Mouse (Mus musculus) forebrain, embryonic 11.5 days (tissue): ENCODE data around the gene Selenom. TPM values are rescaled to one million over a fixed set of nuclear protein-coding genes. Genes with fewer than 3 reads are reported as not detected.
A peak's percentile ranks its signal among the peaks of the same experiment; 100 is the strongest.

Experiments used
- ATAC-seq: fragments of 200-750 bp; cut with Nextera tagmentation; replicated peaks from 2 replicates; pipeline ENCODE4 v1.8.0; 2017; ENCODE audit warnings: moderate TSS enrichment; ENCODE audit not compliant: low FRiP score
- DNase-seq: peaks from one replicate; pipeline ENCODE4 v3.0.0-alpha.2; 2017; ENCODE audit warnings: low spot score
- H3K27ac ChIP-seq: fragments of 300-500 bp; sonication (generic); 2 replicates; pipeline ENCODE4 v1.5.1; 2014; ENCODE audit warnings: low read depth, low read length
- H3K27me3 ChIP-seq: fragments of 300-500 bp; sonication (generic); 2 replicates; pipeline ENCODE4 v1.6.1; 2014; ENCODE audit warnings: mild to moderate bottlenecking, low read length, mixed read lengths; ENCODE audit not compliant: control insufficient read depth, insufficient read depth
- H3K36me3 ChIP-seq: fragments of 300-500 bp; sonication (generic); 2 replicates; pipeline ENCODE4 v1.6.1; 2014; ENCODE audit warnings: mild to moderate bottlenecking, low read length, moderate library complexity, mixed read lengths; ENCODE audit not compliant: control insufficient read depth, insufficient read depth
- H3K4me1 ChIP-seq: fragments of 300-500 bp; sonication (generic); replicated peaks from 2 replicates; pipeline ENCODE4 v1.6.1; 2014; ENCODE audit warnings: low read length, mixed read lengths; ENCODE audit not compliant: control insufficient read depth, insufficient read depth
- H3K4me2 ChIP-seq: fragments of 300-500 bp; sonication (generic); 2 replicates; pipeline ENCODE4 v1.6.1; 2014; ENCODE audit warnings: low read depth, mild to moderate bottlenecking, low read length, moderate library complexity, mixed read lengths; ENCODE audit not compliant: severe bottlenecking
- H3K4me3 ChIP-seq: fragments of 300-500 bp; sonication (generic); 2 replicates; pipeline ENCODE4 v1.5.1; 2014; ENCODE audit warnings: low read depth, low read length
- H3K9ac ChIP-seq: fragments of 300-500 bp; sonication (generic); 2 replicates; pipeline ENCODE4 v1.6.1; 2014; ENCODE audit warnings: low read length
- H3K9me3 ChIP-seq: fragments of 300-500 bp; sonication (generic); 2 replicates; pipeline ENCODE4 v1.6.1; 2016; ENCODE audit warnings: low read length, mixed read lengths; ENCODE audit not compliant: control insufficient read depth
- WGBS: fragments of 180-500 bp; shearing (Covaris S2); extraction: QIAGEN DNeasy Blood & Tissue Kit; methylation state at CpG from one replicate; pipeline ENCODE4 v1.1.7; 2014; 5-methylcytosine and 5-hydroxymethylcytosine counted together
- polyA plus RNA-seq: library from polyadenylated mRNA; unstranded; fragments of >200 nt; fragmentation: Nextera tagmentation; extraction: Ambion mirVana; gene quantifications from 2 replicates; pipeline ENCODE4 v1.2.1, GENCODE M21; 2014

The Selenom gene
- polyA plus RNA-seq, 1 experiment from 2014 or later, result 47.3 TPM

GRCm38 (mm10) chr11:3516859-3517845, 2.7 kb downstream of the Selenom start:
- no peaks in the 10 kb centered on the region for H3K9me3 ChIP-seq
- WGBS, result 2% methylated on average over 50 of the region's 50 CpGs
- no peaks in the 10 kb centered on the region for H3K36me3 ChIP-seq
- peak overlapping the region; percentile 41 for H3K9ac ChIP-seq
- no peak overlapping the region for H3K27ac ChIP-seq
- H3K4me1 ChIP-seq, result peaks cover 6% of the 10 kb centered on the region; the same call in 1 of the 2 replicates
- ATAC-seq, result no peak
- peak overlapping the region; percentile 30 for H3K4me3 ChIP-seq
- DNase-seq, result peak; percentile 74
- peaks cover 14% of the 10 kb centered on the region for H3K27me3 ChIP-seq
- peak overlapping the region; percentile 76 for H3K4me2 ChIP-seq

- Histone ChIP-seq H3K4me1 (peaks cover 6% of the 10 kb centered on the region; the same call in 1 of the 2 replicates), H3K4me2 (peak overlapping the region; percentile 76), H3K27me3 (peaks cover 14% of the 10 kb centered on the region), H3K9ac (peak overlapping the region; percentile 41; the same call in 1 of the 2 replicates), H3K27ac (no peak overlapping the region), H3K36me3 (no peaks in the 10 kb centered on the region), H3K4me3 (peak overlapping the region; percentile 30; the same call in 1 of the 2 replicates), H3K9me3 (no peaks in the 10 kb centered on the region)
- DNase-seq (no peak), ATAC-seq (no peak)
- 59% methylated on average over 13 of the region's 13 CpGs for WGBS
Measured at GRCm38 (mm10) chr11:3517846-3518732, 3.6 kb downstream of the Selenom start.

DNA sequence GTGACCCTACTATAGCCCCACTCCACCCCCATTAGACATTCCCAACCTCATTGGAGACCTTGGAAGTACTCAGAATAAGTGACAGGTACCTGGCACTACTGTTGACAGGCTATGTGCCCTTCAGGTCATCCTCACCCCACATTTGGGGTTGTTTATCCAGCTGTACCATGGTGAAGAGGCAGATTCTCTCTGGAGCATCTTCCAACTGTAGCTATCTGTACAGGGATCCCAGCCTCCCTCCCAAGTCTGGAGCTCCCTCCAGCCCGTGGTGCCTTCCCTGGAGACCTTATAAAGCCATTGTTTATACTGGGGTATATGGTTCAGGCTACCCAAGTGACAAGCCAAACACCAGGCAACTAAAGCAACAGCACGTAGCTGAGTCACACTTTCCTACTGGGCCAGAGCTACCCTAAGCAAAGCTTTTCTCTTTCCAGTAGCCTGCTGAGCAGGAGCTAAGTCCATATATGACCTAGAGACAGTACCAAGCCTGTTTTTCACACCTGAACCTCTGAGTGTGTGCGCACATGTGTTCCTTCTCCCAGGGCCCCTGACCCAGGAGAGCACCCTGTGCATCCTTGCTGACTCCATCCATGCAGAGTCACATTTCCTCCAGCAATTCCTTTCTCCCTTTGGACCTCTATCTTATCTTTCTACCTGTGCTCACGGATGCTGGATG, 4.7 kb downstream of the Selenom start:
- Histone ChIP-seq H3K27me3 (peaks cover 14% of the 10 kb centered on the region), H3K36me3 (no peaks in the 10 kb centered on the region; the same call in 1 of the 2 replicates), H3K27ac (no peak overlapping the region), H3K4me3 (no peak overlapping the region), H3K9me3 (no peaks in the 10 kb centered on the region), H3K4me1 (peaks cover 6% of the 10 kb centered on the region; the same call in 1 of the 2 replicates), H3K9ac (no peak overlapping the region), H3K4me2 (no peak overlapping the region)
- WGBS, result 81% methylated on average over 4 of the region's 4 CpGs
- no peak for ATAC-seq
- DNase-seq, result no peak

- no peaks in the 10 kb centered on the region; the same call in 1 of the 2 replicates for H3K36me3 ChIP-seq
- 0 out of 2 replicates have a peak, but pooled peaks cover 6% of the 10 kb centered on the region for H3K4me1 ChIP-seq
- ATAC-seq, result no peak
- WGBS, result 83% methylated on average over 11 of the region's 11 CpGs
- H3K4me3 ChIP-seq, result no peak overlapping the region
- no peak overlapping the region for H3K27ac ChIP-seq
- peaks cover 14% of the 10 kb centered on the region for H3K27me3 ChIP-seq
- H3K9me3 ChIP-seq, result no peaks in the 10 kb centered on the region
- no peak for DNase-seq
- no peak overlapping the region for H3K4me2 ChIP-seq
- no peak overlapping the region for H3K9ac ChIP-seq
Measured at GRCm38 (mm10) chr11:3519756-3520398, 5.4 kb downstream of the Selenom start.

DNA sequence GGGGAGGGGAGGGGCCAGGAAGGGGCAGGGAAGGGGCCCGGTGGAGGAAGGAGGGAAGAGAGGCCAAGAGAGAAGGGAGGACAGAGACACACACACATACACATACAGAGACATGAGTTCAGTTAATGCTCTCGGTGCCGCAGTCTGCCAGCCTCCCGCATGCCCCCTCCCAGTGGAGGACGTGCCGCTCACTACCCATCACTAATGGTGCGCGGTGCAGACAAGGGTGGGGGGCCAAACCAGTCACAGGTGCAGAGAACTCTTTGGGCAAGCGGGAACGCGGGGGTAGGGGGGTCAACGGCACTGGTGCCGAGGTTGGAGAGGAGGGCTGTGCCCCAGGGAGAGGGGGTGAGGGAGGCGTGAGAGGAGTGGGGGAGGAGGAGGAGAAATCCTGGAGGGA, 6.4 kb downstream of the Selenom start:
- no peak overlapping the region for H3K4me2 ChIP-seq
- no peak overlapping the region for H3K9ac ChIP-seq
- 78% methylated on average over 14 of the region's 14 CpGs for WGBS
- H3K27ac ChIP-seq, result no peak overlapping the region
- no peak for ATAC-seq
- peaks cover 10% of the 10 kb centered on the region for H3K27me3 ChIP-seq
- no peaks in the 10 kb centered on the region for H3K9me3 ChIP-seq
- 0 out of 2 replicates have a peak, but pooled peaks cover 6% of the 10 kb centered on the region for H3K4me1 ChIP-seq
- no peaks in the 10 kb centered on the region; the same call in 1 of the 2 replicates for H3K36me3 ChIP-seq
- no peak overlapping the region for H3K4me3 ChIP-seq
- DNase-seq, result no peak

- Histone ChIP-seq H3K9me3 (no peaks in the 10 kb centered on the region), H3K27me3 (peaks cover 5% of the 10 kb centered on the region; the same call in 1 of the 2 replicates), H3K4me2 (no peak overlapping the region), H3K4me3 (no peak overlapping the region), H3K4me1 (0 out of 2 replicates have a peak, but pooled peaks cover 6% of the 10 kb centered on the region), H3K27ac (no peak overlapping the region), H3K36me3 (no peaks in the 10 kb centered on the region; the same call in 1 of the 2 replicates), H3K9ac (no peak overlapping the region)
- DNase-seq (no peak), ATAC-seq (no peak)
- WGBS, result 87% methylated on average over 23 of the region's 23 CpGs
Measured at GRCm38 (mm10) chr11:3521339-3522224, 7.1 kb downstream of the Selenom start.

DNA sequence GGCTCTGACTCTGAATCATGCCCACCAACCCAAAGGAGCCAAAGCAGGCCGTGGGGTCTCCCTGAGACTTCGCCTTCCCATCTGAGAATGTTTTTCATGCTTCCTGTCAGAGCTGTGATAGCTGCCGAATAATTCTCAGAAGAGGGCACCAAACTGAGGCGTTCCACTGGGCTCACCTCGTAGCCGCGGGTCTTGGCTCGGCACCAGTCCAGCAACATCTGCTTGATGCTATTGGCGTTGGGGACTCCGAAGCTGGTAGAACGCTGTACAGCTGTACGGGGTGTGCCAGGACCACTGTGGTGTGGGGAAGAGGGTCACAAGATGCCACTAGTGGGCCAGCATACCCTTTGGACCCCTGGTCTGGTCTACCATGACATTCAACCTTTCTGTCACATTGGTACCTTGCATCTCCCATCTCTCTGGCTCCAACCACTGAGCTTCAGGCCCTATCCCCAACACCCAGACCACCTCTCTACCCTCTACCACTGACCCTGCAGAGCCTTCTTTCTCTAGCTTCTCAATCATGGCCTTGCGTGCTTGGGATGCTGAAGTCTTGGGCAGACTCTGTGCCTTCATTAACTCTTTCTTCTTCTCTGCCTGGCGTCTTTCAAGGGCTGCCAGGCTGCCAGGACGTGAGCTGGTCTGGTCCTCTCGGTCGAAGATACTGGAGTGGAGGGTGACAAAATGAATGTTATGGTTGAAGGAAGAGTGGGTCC, 8.0 kb downstream of the Selenom start:
- H3K4me3 ChIP-seq, result no peak overlapping the region
- H3K4me2 ChIP-seq, result no peak overlapping the region
- H3K36me3 ChIP-seq, result no peaks in the 10 kb centered on the region; the same call in 1 of the 2 replicates
- H3K9ac ChIP-seq, result no peak overlapping the region
- 0 out of 2 replicates have a peak, but pooled peaks cover under 1% of the 10 kb centered on the region for H3K4me1 ChIP-seq
- peaks cover 4% of the 10 kb centered on the region; the same call in 1 of the 2 replicates for H3K27me3 ChIP-seq
- no peak overlapping the region for H3K27ac ChIP-seq
- no peaks in the 10 kb centered on the region for H3K9me3 ChIP-seq
- 93% methylated on average over 17 of the region's 17 CpGs for WGBS
- ATAC-seq (no peak), DNase-seq (no peak)
